Mouse (Mus musculus): ENCODE results near the gene Zfp750. TPM values are rescaled to one million over a fixed set of nuclear protein-coding genes. Genes with fewer than 3 reads are reported as not detected.

Zfp750 gene
- polyA plus RNA-seq, 1 experiment from 2014 or later: 0.26 TPM

DNA sequence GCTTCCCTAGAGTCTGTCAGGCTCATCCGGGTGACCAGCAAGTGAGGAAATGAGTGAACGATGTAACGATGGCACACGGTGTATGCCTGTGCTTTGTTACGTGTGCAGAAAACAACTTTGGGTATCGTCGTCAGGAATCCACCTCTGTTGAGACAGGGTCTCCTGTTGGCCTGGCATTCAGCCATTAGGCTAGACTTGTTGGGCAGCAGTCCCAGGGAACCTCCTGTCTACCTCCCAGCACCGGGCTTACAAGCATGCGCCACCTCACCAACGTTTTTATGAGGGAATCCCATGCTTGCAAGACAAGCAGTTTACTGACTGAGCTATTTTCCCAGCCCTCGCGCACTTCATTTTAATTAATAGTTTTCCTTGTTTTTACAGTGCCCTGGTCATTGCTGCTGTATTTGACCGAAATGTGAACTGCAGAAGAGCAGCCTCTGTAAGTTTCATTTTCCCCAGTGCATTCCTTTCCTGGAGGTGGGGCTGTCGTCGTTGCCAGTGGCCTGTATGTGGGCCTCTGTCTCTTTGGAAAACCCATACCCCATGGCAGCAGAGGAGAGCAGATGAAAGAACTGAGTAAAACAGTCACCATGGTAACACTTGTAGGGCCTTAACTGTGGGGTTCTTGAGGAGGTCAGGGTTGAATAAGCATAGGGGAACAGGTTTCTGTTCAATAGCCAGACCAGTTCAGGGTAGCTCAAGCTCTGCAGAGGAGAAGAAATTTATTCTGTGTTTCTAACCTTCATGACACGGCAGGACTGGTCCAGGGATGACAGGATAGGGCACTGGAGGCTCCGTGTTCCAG, 30.9 kb upstream of the Zfp750 start:
- 51% methylated on average over 17 of the region's 17 CpGs for WGBS
- Histone ChIP-seq H3K4me1 (replicated peaks; ENCODE audit: control insufficient read depth, insufficient read depth, low read length) (peaks cover 28% of the 10 kb centered on the region; the same call in 1 of the 2 replicates), H3K4me3 (ENCODE audit: low read depth, low read length) (no peak overlapping the region), H3K9me3 (ENCODE audit: control insufficient read depth) (no peaks in the 10 kb centered on the region), H3K36me3 (ENCODE audit: control insufficient read depth, insufficient read depth) (no peaks in the 10 kb centered on the region), H3K27me3 (replicated peaks; ENCODE audit: control insufficient read depth, insufficient read depth, low read length) (no peaks in the 10 kb centered on the region), H3K4me2 (replicated peaks; ENCODE audit: low read depth) (peak overlapping the region; percentile 10; the same call in 1 of the 2 replicates), H3K27ac (ENCODE audit: low read depth, low read length) (peak overlapping the region; percentile 71), H3K9ac (ENCODE audit: low read depth, low read length) (no peak overlapping the region)
- no peak for TF ChIP-seq CTCF (IDR thresholded peaks at IDR 0.05; ENCODE audit: low read depth)
- peak; percentile 35 for ATAC-seq

DNA sequence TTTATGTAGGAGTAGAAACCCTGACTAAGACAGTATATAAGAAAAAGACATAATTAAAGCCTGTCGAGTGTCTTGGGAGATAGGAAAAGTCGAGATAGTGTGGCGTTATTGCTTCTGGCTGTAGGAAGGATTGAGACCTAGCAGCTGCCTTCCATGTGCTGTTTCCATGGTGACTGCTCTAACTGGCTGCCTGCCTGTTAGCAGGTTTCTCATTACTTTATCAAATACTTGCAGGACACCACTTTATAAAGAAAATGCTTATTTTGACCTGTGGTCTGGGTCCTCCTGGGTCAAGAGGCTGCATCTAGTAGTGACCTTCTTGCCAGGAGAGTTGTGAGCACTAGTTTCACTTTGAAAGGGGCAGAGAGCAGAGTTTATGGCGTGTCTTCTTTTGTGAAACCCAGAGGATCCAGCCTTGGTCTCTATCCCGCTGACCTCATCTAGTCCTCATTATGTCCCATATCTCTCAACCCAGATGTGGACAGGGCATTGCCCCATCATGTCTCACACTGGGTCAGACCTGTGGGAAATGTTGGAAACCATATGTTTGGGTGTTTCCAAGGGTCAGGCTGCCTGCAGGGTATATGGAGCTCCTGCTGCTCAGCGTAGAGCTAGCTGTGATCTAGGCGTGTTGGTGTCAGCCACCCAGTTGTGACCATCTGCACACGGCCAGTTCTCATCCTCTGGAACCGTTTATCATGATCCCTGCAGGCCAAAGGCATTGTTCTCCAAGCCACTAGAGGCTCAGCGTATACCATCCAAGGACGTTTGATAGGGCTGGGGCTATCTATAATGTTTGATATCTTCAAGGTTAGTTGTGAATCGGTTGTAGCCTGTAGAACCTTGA, 30.1 kb upstream of the Zfp750 start:
- H3K27ac ChIP-seq (ENCODE audit: low read depth, low read length): peak overlapping the region; percentile 71

DNA sequence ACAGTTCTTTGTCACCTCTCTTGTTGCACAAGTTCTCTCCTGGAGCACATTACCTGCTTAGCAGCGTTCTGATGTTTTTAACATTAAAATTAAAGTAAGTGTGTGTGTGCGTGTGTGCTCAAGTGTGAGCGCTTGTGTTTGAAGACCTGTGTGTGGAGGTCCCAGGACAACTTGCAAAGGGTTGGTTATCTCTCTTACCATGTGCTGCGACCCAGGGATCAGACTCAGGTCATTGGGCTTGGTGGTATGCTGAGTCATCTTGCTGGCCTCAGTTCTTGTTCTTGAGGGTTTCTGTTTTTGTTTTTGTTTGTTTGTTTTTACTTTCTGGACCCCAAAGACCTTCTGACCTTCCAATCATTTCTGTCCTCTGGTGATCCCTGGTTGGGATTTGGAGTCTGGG, 28.8 kb upstream of the Zfp750 start:
- Histone ChIP-seq H3K27me3 (replicated peaks; ENCODE audit: control insufficient read depth, insufficient read depth, low read length) (no peaks in the 10 kb centered on the region), H3K9ac (ENCODE audit: low read depth, low read length) (no peak overlapping the region), H3K36me3 (ENCODE audit: control insufficient read depth, insufficient read depth) (no peaks in the 10 kb centered on the region; the same call in 1 of the 2 replicates), H3K9me3 (ENCODE audit: control insufficient read depth) (no peaks in the 10 kb centered on the region), H3K4me3 (ENCODE audit: low read depth, low read length) (no peak overlapping the region), H3K27ac (ENCODE audit: low read depth, low read length) (peak overlapping the region; percentile 70), H3K4me1 (replicated peaks; ENCODE audit: control insufficient read depth, insufficient read depth, low read length) (peaks cover 28% of the 10 kb centered on the region), H3K4me2 (replicated peaks; ENCODE audit: low read depth) (no peak overlapping the region; the same call in 1 of the 2 replicates)
- no peak for ATAC-seq
- TF ChIP-seq CTCF (IDR thresholded peaks at IDR 0.05; ENCODE audit: low read depth): no peak
- 82% methylated on average over 4 of the region's 4 CpGs for WGBS

More for the DNA sequence above, 30.1 kb upstream of the Zfp750 start:
- no peaks in the 10 kb centered on the region for H3K36me3 ChIP-seq (ENCODE audit: control insufficient read depth, insufficient read depth)
- H3K4me3 ChIP-seq (ENCODE audit: low read depth, low read length): no peak overlapping the region
- TF ChIP-seq CTCF (IDR thresholded peaks at IDR 0.05; ENCODE audit: low read depth): no peak
- peak overlapping the region; percentile 10; the same call in 1 of the 2 replicates for H3K4me2 ChIP-seq (replicated peaks; ENCODE audit: low read depth)
- ATAC-seq: no peak
- H3K4me1 ChIP-seq (replicated peaks; ENCODE audit: control insufficient read depth, insufficient read depth, low read length): peaks cover 28% of the 10 kb centered on the region; the same call in 1 of the 2 replicates
- 54% methylated on average over 12 of the region's 12 CpGs for WGBS
- H3K27me3 ChIP-seq (replicated peaks; ENCODE audit: control insufficient read depth, insufficient read depth, low read length): no peaks in the 10 kb centered on the region
- H3K9me3 ChIP-seq (ENCODE audit: control insufficient read depth): no peaks in the 10 kb centered on the region
- no peak overlapping the region for H3K9ac ChIP-seq (ENCODE audit: low read depth, low read length)

DNA sequence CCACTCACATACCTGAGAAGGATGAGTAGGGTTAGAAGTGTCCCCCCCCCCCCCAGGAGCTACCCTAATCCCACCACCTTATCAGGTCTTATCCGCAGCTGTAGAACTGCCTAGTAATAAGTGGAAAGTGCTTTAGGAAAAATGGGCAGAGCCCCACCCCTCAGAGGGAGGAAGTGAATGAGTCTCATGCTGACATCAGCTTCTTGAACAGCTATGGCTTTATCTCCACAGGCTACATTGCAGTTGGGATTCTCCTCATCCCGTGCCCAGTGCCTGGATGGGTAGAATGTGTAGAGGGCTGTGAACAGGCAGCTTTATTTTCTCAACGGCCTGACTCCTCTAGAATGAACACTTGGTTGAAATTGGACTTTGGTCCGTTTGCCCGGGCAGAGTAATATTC, 28.1 kb upstream of the Zfp750 start:
- no peak for ATAC-seq

DNA sequence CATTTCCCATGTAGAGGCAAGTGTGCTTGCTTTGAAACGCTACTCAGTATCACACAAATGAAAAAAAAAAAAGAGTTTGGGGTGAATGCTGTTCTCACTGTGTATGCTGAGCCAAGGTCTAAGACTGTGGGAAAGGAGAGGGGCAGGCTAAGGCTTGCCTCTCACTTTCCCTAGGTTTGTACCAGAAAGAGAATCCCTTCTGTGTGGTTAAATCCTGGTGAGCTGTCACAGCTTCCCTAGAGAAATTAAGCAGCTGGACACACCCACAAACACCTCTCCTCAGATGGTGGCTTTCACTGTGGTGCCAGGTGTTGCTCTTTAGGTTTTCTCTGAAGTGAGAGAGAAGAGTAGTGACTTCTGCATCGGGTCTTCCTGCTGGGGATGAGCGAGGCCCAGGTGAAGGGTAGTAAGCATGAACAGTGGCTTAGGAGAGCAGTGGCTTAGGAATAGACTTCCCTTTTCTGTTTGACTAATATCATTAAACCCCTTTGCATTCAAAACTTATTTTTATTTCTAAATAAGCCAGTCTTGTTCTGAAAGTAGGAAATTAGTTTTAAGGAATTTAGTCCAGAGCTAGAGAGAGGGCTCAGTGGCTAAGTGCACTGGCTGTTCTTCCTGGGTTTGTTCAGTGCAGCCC, 26.4 kb upstream of the Zfp750 start:
- H3K27me3 ChIP-seq (replicated peaks; ENCODE audit: control insufficient read depth, insufficient read depth, low read length): no peaks in the 10 kb centered on the region
- no peak for TF ChIP-seq CTCF (IDR thresholded peaks at IDR 0.05; ENCODE audit: low read depth)
- peaks cover 22% of the 10 kb centered on the region for H3K4me1 ChIP-seq (replicated peaks; ENCODE audit: control insufficient read depth, insufficient read depth, low read length)
- H3K9ac ChIP-seq (ENCODE audit: low read depth, low read length): no peak overlapping the region
- H3K4me2 ChIP-seq (replicated peaks; ENCODE audit: low read depth): no peak overlapping the region
- WGBS: 70% methylated on average over 3 of the region's 3 CpGs
- ATAC-seq: no peak
- peaks cover 12% of the 10 kb centered on the region for H3K36me3 ChIP-seq (ENCODE audit: control insufficient read depth, insufficient read depth)
- no peak overlapping the region for H3K4me3 ChIP-seq (ENCODE audit: low read depth, low read length)
- no peak overlapping the region for H3K27ac ChIP-seq (ENCODE audit: low read depth, low read length)
- H3K9me3 ChIP-seq (ENCODE audit: control insufficient read depth): no peaks in the 10 kb centered on the region

More for the DNA sequence above, 28.1 kb upstream of the Zfp750 start:
- Histone ChIP-seq H3K27me3 (replicated peaks; ENCODE audit: control insufficient read depth, insufficient read depth, low read length) (no peaks in the 10 kb centered on the region), H3K9me3 (ENCODE audit: control insufficient read depth) (no peaks in the 10 kb centered on the region), H3K36me3 (ENCODE audit: control insufficient read depth, insufficient read depth) (peaks cover 4% of the 10 kb centered on the region; the same call in 1 of the 2 replicates), H3K4me1 (replicated peaks; ENCODE audit: control insufficient read depth, insufficient read depth, low read length) (peaks cover 28% of the 10 kb centered on the region), H3K4me2 (replicated peaks; ENCODE audit: low read depth) (no peak overlapping the region), H3K4me3 (ENCODE audit: low read depth, low read length) (no peak overlapping the region), H3K27ac (ENCODE audit: low read depth, low read length) (peak overlapping the region; percentile 70), H3K9ac (ENCODE audit: low read depth, low read length) (no peak overlapping the region)
- 35% methylated on average over 5 of the region's 5 CpGs for WGBS
- TF ChIP-seq CTCF (IDR thresholded peaks at IDR 0.05; ENCODE audit: low read depth): no peak
